Mouse (Mus musculus) splenic B cell, adult 2 months (primary cell): ENCODE results near the gene Mlst8.

Source experiments
- DNase-seq: peaks from one replicate; pipeline ENCODE4 v3.0.0-alpha.2; 2011; ENCODE audit warnings: low read depth, low spot score
- H3K27me3 ChIP-seq: 2 replicates; pipeline ENCODE4 v1.6.1; 2012; ENCODE audit warnings: mild to moderate bottlenecking, low read length, moderate library complexity, mixed read lengths; ENCODE audit not compliant: control insufficient read depth, poor library complexity, insufficient read depth, severe bottlenecking
- H3K36me3 ChIP-seq: 2 replicates; pipeline ENCODE4 v1.6.1; 2012; ENCODE audit warnings: mild to moderate bottlenecking, low read length, moderate library complexity, mixed read lengths; ENCODE audit not compliant: control insufficient read depth, poor library complexity, insufficient read depth, severe bottlenecking

Gene Mlst8

DNA sequence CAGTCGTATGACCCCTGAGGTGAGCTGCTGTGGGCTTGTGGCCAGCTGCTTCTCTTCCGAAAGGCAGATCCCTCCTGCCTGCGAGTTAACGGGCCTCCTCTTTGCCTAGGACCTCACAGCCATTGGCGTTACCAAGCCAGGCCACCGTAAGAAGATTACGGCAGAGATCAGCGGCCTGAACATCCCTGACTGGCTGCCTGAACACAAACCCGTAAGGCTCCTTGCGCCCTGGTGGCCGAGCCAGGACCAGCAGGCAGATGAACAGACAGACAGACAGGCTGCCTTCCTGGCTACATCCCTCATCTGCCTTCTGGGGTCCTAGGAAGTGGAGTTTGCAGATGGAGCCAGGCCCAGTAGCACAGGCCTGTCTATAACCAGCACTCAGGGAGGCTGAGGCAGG is 23.3 kb upstream of the Mlst8 start:
- Histone ChIP-seq H3K27me3 (no peaks in the 10 kb centered on the region), H3K36me3 (no peaks in the 10 kb centered on the region)
- DNase-seq = no peak

GRCm38 (mm10) chr17:24496026-24496425 is 17.1 kb upstream of the Mlst8 start:
- no peak for DNase-seq
- Histone ChIP-seq H3K36me3 (no peaks in the 10 kb centered on the region), H3K27me3 (no peaks in the 10 kb centered on the region)

DNA sequence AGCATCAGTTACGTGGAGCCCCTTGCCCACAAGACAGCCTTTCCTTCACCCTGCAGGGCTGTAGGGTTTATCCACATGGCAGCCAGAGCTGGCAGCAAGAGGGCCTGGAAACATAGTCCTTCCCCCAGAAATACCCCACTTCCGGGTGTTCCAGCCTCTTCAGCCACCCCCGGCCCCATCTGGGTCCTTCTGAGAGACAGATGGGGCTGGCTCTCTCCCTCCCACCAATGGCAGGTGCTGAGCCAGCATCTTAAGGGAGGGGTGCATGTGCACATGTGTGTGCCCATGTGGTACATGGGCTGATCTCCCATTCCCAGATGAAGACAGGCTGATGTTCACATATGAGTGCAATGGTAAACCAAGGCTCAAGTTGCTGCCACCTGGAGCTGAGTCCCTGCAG is 16.6 kb upstream of the Mlst8 start:
- no peak for DNase-seq
- H3K36me3 ChIP-seq = no peaks in the 10 kb centered on the region
- no peaks in the 10 kb centered on the region for H3K27me3 ChIP-seq

- DNase-seq = peak; percentile 76
- no peaks in the 10 kb centered on the region for H3K36me3 ChIP-seq
Measured at GRCm38 (mm10) chr17:24494627-24495335, 15.9 kb upstream of the Mlst8 start.

GRCm38 (mm10) chr17:24490399-24490798 is 11.5 kb upstream of the Mlst8 start:
- DNase-seq = no peak

More at GRCm38 (mm10) chr17:24494627-24495335, 15.9 kb upstream of the Mlst8 start:
- H3K27me3 ChIP-seq = no peaks in the 10 kb centered on the region

GRCm38 (mm10) chr17:24489265-24490030 is 10.6 kb upstream of the Mlst8 start:
- H3K36me3 ChIP-seq = no peaks in the 10 kb centered on the region
- H3K27me3 ChIP-seq = 0 out of 2 replicates have a peak, but pooled peaks cover 2% of the 10 kb centered on the region
- DNase-seq = no peak

More at GRCm38 (mm10) chr17:24490399-24490798, 11.5 kb upstream of the Mlst8 start:
- Histone ChIP-seq H3K36me3 (no peaks in the 10 kb centered on the region), H3K27me3 (0 out of 2 replicates have a peak, but pooled peaks cover 2% of the 10 kb centered on the region)

GRCm38 (mm10) chr17:24488662-24489264 is 9.9 kb upstream of the Mlst8 start:
- Histone ChIP-seq H3K27me3 (0 out of 2 replicates have a peak, but pooled peaks cover 2% of the 10 kb centered on the region), H3K36me3 (no peaks in the 10 kb centered on the region)
- DNase-seq = peak; percentile 35

GRCm38 (mm10) chr17:24488186-24488661 is 9.3 kb upstream of the Mlst8 start, which contains the start of gene Caskin1:
Caskin1 (plus strand) TSS chr17:24488601.
- Histone ChIP-seq H3K27me3 (0 out of 2 replicates have a peak, but pooled peaks cover 2% of the 10 kb centered on the region), H3K36me3 (no peaks in the 10 kb centered on the region)
- DNase-seq = peak; percentile 23

DNA sequence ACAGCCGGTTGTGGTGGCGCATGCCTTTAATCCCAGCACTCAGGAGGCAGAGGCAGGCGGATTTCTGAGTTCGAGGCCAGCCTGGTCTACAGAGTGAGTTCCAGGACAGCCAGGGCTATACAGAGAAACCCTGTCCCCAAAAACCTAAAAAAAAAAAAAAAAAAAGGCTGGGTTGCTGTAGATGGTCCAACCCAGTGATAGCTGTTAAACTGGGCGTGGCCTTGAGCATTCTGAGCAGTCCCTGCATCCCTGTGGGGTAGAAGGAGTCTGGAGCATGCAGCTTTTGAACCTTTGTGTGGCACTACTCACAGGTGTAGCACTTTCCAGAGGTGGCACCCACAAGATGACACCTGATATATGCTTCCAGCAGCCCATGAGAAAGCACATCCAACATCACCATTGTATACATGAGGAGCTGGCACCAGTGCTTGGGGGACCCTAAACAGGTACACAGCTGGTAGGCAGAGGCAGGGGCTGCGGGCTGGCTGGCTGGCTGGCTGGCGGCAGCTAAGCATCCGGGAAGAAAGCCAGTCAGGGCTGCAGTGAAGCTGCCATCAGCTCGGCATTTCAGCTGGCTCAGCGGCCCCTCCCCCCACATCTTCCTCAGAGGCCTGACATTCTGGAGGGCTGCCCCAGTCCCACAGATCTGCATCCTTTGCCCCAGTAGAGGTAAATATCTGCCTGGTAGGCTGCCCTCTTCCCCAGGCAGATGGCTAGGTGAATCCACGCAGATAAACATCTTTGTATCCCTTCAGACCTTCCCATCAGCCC is 6.4 kb upstream of the Mlst8 start:
- Histone ChIP-seq H3K36me3 (no peaks in the 10 kb centered on the region), H3K27me3 (peaks cover 2% of the 10 kb centered on the region; the same call in 1 of the 2 replicates)
- no peak for DNase-seq

DNA sequence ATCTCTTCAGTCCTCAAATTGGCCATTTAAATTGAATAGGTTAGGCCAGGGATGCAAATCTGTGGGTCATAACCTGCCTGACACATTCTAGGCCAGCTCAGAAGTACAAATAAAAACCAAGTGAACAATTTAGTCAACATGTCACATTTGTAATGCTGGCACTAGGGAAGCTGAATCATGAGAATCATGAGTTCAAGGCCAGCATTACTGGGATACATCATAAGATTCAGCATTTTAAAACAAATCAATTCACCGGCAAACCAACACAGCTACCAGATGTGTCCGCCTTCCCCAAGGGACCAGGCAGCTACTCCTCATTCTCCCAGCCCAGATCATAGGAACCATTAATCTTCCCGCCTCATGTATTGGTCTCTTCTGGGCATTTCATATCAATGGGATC is 4.6 kb upstream of the Mlst8 start:
- Histone ChIP-seq H3K27me3 (peaks cover 2% of the 10 kb centered on the region; the same call in 1 of the 2 replicates), H3K36me3 (no peaks in the 10 kb centered on the region)

DNA sequence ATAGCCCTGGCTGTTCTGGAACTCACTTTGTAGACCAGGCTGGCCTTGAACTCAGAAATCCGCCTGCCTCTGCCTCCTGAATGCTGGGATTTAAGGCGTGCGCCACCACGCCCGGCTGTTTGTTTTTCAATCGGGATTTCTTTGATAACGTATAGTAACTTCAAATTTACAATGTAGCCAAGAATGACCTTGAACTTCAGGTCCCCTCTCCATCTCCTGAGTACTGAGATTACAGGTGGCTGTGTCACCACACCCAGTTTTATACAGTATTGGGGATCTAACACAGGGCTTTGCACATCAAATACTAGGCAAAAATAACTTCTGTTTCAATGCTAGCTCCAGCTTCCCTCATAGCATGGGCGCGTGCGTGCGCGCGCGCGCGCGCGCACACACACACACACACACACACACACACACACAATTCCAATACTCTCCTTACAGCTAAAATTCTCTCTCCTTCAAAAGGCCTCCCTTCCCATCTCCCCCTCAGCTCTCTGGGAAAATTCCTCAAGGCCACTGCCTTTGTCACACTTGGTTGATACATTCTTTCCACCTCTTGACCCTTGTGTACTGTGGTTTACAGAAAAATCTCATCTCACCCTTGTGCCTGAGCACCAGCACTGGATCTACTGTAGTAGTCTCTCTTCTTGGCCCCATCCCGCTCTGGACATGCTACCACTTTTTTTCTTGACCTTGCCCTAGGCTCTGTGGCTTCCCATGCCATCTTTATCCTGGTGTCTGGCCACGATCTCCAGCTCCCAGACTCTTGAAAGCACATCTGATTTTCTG is 2.3 kb upstream of the Mlst8 start:
- Histone ChIP-seq H3K27me3 (no peaks in the 10 kb centered on the region; the same call in 1 of the 2 replicates), H3K36me3 (peaks cover 3% of the 10 kb centered on the region; the same call in 1 of the 2 replicates)
- no peak for DNase-seq

More for the DNA sequence above, 4.6 kb upstream of the Mlst8 start:
- no peak for DNase-seq

GRCm38 (mm10) chr17:24480201-24480826 is 1.4 kb upstream of the Mlst8 start:
- H3K27me3 ChIP-seq = no peaks in the 10 kb centered on the region; the same call in 1 of the 2 replicates
- DNase-seq = no peak

GRCm38 (mm10) chr17:24479431-24479830 is 553 bp upstream of the Mlst8 start:
- no peaks in the 10 kb centered on the region; the same call in 1 of the 2 replicates for H3K27me3 ChIP-seq
- no peak for DNase-seq
- H3K36me3 ChIP-seq = peaks cover 8% of the 10 kb centered on the region

More at GRCm38 (mm10) chr17:24480201-24480826, 1.4 kb upstream of the Mlst8 start:
- peaks cover 8% of the 10 kb centered on the region for H3K36me3 ChIP-seq
